Mouse (Mus musculus) yolk sac, embryonic 10.5 days (tissue): ENCODE results near the gene Them5.

ENCODE experiments used
- DNase-seq: peaks from one replicate; pipeline ENCODE4 v3.0.0-alpha.2; 2017; ENCODE audit warnings: low spot score

The Them5 gene

GRCm38 (mm10) chr3:94341959-94342422, at the start of gene Them5:
Gene Them5, plus strand, starts transcription at chr3:94342099.
- DNase-seq = no peak

- DNase-seq = no peak
Measured at GRCm38 (mm10) chr3:94305457-94305856, 36.4 kb upstream of the Them5 start.

GRCm38 (mm10) chr3:94306975-94307374, 34.9 kb upstream of the Them5 start:
- no peak for DNase-seq

GRCm38 (mm10) chr3:94309633-94310363, 32.1 kb upstream of the Them5 start, which contains the start of gene Them4:
Gene Them4, plus strand, starts transcription at chr3:94310089.
- peak; percentile 95 for DNase-seq

- no peak for DNase-seq
Measured at GRCm38 (mm10) chr3:94310491-94310890, 31.4 kb upstream of the Them5 start.

GRCm38 (mm10) chr3:94310911-94311310, 31.0 kb upstream of the Them5 start:
- DNase-seq = no peak

- no peak for DNase-seq
Measured at GRCm38 (mm10) chr3:94311376-94311775, 30.5 kb upstream of the Them5 start.

GRCm38 (mm10) chr3:94328681-94329080, 13.2 kb upstream of the Them5 start:
- DNase-seq = no peak

GRCm38 (mm10) chr3:94334442-94334841, 7.5 kb upstream of the Them5 start:
- no peak for DNase-seq

GRCm38 (mm10) chr3:94338522-94338921, 3.4 kb upstream of the Them5 start:
- no peak for DNase-seq

GRCm38 (mm10) chr3:94342552-94342951, 653 bp downstream of the Them5 start:
- DNase-seq = no peak

- DNase-seq = no peak
Measured at GRCm38 (mm10) chr3:94344182-94344581, 2.3 kb downstream of the Them5 start.

GRCm38 (mm10) chr3:94344897-94345296, 3.0 kb downstream of the Them5 start:
- DNase-seq = no peak

- no peak for DNase-seq
Measured at GRCm38 (mm10) chr3:94348146-94348545, 6.2 kb downstream of the Them5 start.

- DNase-seq = no peak
Measured at GRCm38 (mm10) chr3:94360812-94361211, 18.9 kb downstream of the Them5 start.

GRCm38 (mm10) chr3:94362138-94362537, 20.2 kb downstream of the Them5 start, which contains the start of gene C2cd4d:
Gene C2cd4d, plus strand, starts transcription at chr3:94362438.
- DNase-seq = no peak

GRCm38 (mm10) chr3:94363291-94364153, 21.6 kb downstream of the Them5 start:
- peak; percentile 43 for DNase-seq

- no peak for DNase-seq
Measured at GRCm38 (mm10) chr3:94364154-94364526, 22.2 kb downstream of the Them5 start.

GRCm38 (mm10) chr3:94366761-94367160, 24.9 kb downstream of the Them5 start:
- peak; percentile 76 for DNase-seq

GRCm38 (mm10) chr3:94367511-94367910, 25.6 kb downstream of the Them5 start:
- no peak for DNase-seq

- DNase-seq = no peak
Measured at GRCm38 (mm10) chr3:94368631-94369030, 26.7 kb downstream of the Them5 start.

GRCm38 (mm10) chr3:94369709-94370108, 27.8 kb downstream of the Them5 start:
- DNase-seq = no peak

GRCm38 (mm10) chr3:94371637-94372036, 29.7 kb downstream of the Them5 start:
- DNase-seq = no peak
